Mouse (Mus musculus) forebrain, embryonic 11.5 days (tissue): ENCODE measurements around the gene a. TPM values are rescaled to one million over a fixed set of nuclear protein-coding genes. Genes with fewer than 3 reads are reported as not detected.

Source experiments
- ATAC-seq: fragments of 200-750 bp; cut with Nextera tagmentation; replicated peaks from 2 replicates; pipeline ENCODE4 v1.8.0; 2017; ENCODE audit warnings: moderate TSS enrichment; ENCODE audit not compliant: low FRiP score
- DNase-seq: peaks from one replicate; pipeline ENCODE4 v3.0.0-alpha.2; 2017; ENCODE audit warnings: low spot score
- H3K27ac ChIP-seq: fragments of 300-500 bp; sonication (generic); 2 replicates; pipeline ENCODE4 v1.5.1; 2014; ENCODE audit warnings: low read depth, low read length
- H3K27me3 ChIP-seq: fragments of 300-500 bp; sonication (generic); 2 replicates; pipeline ENCODE4 v1.6.1; 2014; ENCODE audit warnings: mild to moderate bottlenecking, low read length, mixed read lengths; ENCODE audit not compliant: control insufficient read depth, insufficient read depth
- H3K36me3 ChIP-seq: fragments of 300-500 bp; sonication (generic); 2 replicates; pipeline ENCODE4 v1.6.1; 2014; ENCODE audit warnings: mild to moderate bottlenecking, low read length, moderate library complexity, mixed read lengths; ENCODE audit not compliant: control insufficient read depth, insufficient read depth
- H3K4me1 ChIP-seq: fragments of 300-500 bp; sonication (generic); replicated peaks from 2 replicates; pipeline ENCODE4 v1.6.1; 2014; ENCODE audit warnings: low read length, mixed read lengths; ENCODE audit not compliant: control insufficient read depth, insufficient read depth
- H3K4me2 ChIP-seq: fragments of 300-500 bp; sonication (generic); 2 replicates; pipeline ENCODE4 v1.6.1; 2014; ENCODE audit warnings: low read depth, mild to moderate bottlenecking, low read length, moderate library complexity, mixed read lengths; ENCODE audit not compliant: severe bottlenecking
- H3K4me3 ChIP-seq: fragments of 300-500 bp; sonication (generic); 2 replicates; pipeline ENCODE4 v1.5.1; 2014; ENCODE audit warnings: low read depth, low read length
- H3K9ac ChIP-seq: fragments of 300-500 bp; sonication (generic); 2 replicates; pipeline ENCODE4 v1.6.1; 2014; ENCODE audit warnings: low read length
- H3K9me3 ChIP-seq: fragments of 300-500 bp; sonication (generic); 2 replicates; pipeline ENCODE4 v1.6.1; 2016; ENCODE audit warnings: low read length, mixed read lengths; ENCODE audit not compliant: control insufficient read depth
- WGBS: fragments of 180-500 bp; shearing (Covaris S2); extraction: QIAGEN DNeasy Blood & Tissue Kit; methylation state at CpG from one replicate; pipeline ENCODE4 v1.1.7; 2014; 5-methylcytosine and 5-hydroxymethylcytosine counted together
- polyA plus RNA-seq: library from polyadenylated mRNA; unstranded; fragments of >200 nt; fragmentation: Nextera tagmentation; extraction: Ambion mirVana; gene quantifications from 2 replicates; pipeline ENCODE4 v1.2.1, GENCODE M21; 2014

Gene a
- polyA plus RNA-seq, 1 experiment from 2014 or later, result 0.69 TPM

GRCm38 (mm10) chr2:155098720-155099380, 307.6 kb downstream of the a start:
- DNase-seq, result no peak
- 88% methylated on average over 9 of the region's 9 CpGs for WGBS
- H3K27ac ChIP-seq, result no peak overlapping the region

GRCm38 (mm10) chr2:155099421-155099820, 308.2 kb downstream of the a start:
- Histone ChIP-seq H3K4me1 (no peaks in the 10 kb centered on the region), H3K9ac (no peak overlapping the region), H3K36me3 (no peaks in the 10 kb centered on the region), H3K27ac (no peak overlapping the region), H3K4me3 (no peak overlapping the region), H3K9me3 (no peaks in the 10 kb centered on the region), H3K4me2 (no peak overlapping the region), H3K27me3 (no peaks in the 10 kb centered on the region)
- ATAC-seq, result no peak
- DNase-seq, result no peak
- WGBS, result 70% methylated on average over 7 of the region's 7 CpGs

More at GRCm38 (mm10) chr2:155098720-155099380, 307.6 kb downstream of the a start:
- Histone ChIP-seq H3K36me3 (no peaks in the 10 kb centered on the region), H3K4me2 (no peak overlapping the region), H3K27me3 (no peaks in the 10 kb centered on the region), H3K9ac (no peak overlapping the region), H3K4me1 (no peaks in the 10 kb centered on the region), H3K9me3 (no peaks in the 10 kb centered on the region), H3K4me3 (no peak overlapping the region)
- ATAC-seq, result no peak

- Histone ChIP-seq H3K4me1 (no peaks in the 10 kb centered on the region), H3K27ac (no peak overlapping the region), H3K9me3 (no peaks in the 10 kb centered on the region), H3K4me3 (no peak overlapping the region), H3K27me3 (no peaks in the 10 kb centered on the region), H3K4me2 (no peak overlapping the region), H3K36me3 (no peaks in the 10 kb centered on the region), H3K9ac (no peak overlapping the region)
- 88% methylated on average over 14 of the region's 14 CpGs for WGBS
- DNase-seq (no peak), ATAC-seq (no peak)
Observed at GRCm38 (mm10) chr2:155099994-155100795, 309.0 kb downstream of the a start.

Other genes starting within 250 kb of the a start
- 2.3 and 4.5 TPM in 2 replicates for gene 1700003F12Rik, start 244.3 kb upstream of the a start, polyA plus RNA-seq
- 0.41 and 0.77 TPM in 2 replicates for gene Actl10, start 239.6 kb upstream of the a start, polyA plus RNA-seq
- 5.5 and 7.6 TPM in 2 replicates for gene Necab3, start 232.5 kb upstream of the a start, polyA plus RNA-seq
- 17.6 and 18.6 TPM in 2 replicates for gene E2f1, start 221.5 kb upstream of the a start, polyA plus RNA-seq
- gene Pxmp4, start 187.7 kb upstream of the a start, polyA plus RNA-seq, result 10.0 and 10.6 TPM in 2 replicates
- gene Zfp341, start 178.1 kb upstream of the a start, polyA plus RNA-seq, result 1.5 and 2.1 TPM in 2 replicates
- 1.0 TPM in 1 of 2 replicates, not detected in the other for gene 4930519P11Rik, start 178.0 kb upstream of the a start, polyA plus RNA-seq
- 13.3 and 16.7 TPM in 2 replicates for gene Chmp4b, start 139.7 kb upstream of the a start, polyA plus RNA-seq
- not detected in 2 replicates for gene Gm14214, start 21.4 kb upstream of the a start, polyA plus RNA-seq
- 92.4 and 102 TPM in 2 replicates for gene Raly, start 306 bp upstream of the a start, polyA plus RNA-seq
- 118 and 135 TPM in 2 replicates for gene Eif2s2, start 101.5 kb downstream of the a start, polyA plus RNA-seq
- 0.27 and 0.40 TPM in 2 replicates for gene Gm14226, start 226.9 kb downstream of the a start, polyA plus RNA-seq